Mouse (Mus musculus): ENCODE measurements around the gene Zbtb12. TPM values are rescaled to one million over a fixed set of nuclear protein-coding genes. Genes with fewer than 3 reads are reported as not detected.
"Not testable (repeated sequence)": the region's sequence is repeated elsewhere in the genome, so short reads cannot be mapped to it uniquely, and the experiment has no call there.

Zbtb12 gene
- 1.7 and 2.1 TPM in 2 replicates for polyA plus RNA-seq (2014; fragmentation: Nextera tagmentation; extraction: Ambion mirVana)

- Histone ChIP-seq H3K9me3 (ENCODE audit: control insufficient read depth, low read length) (no peaks in the 10 kb centered on the region), H3K36me3 (ENCODE audit: control insufficient read depth, insufficient read depth, low read length) (no peaks in the 10 kb centered on the region), H3K4me2 (ENCODE audit: low read depth) (no peak within 1 kb of the TSS), H3K27me3 (ENCODE audit: control insufficient read depth, insufficient read depth, low read length) (no peaks in the 10 kb centered on the region; the same call in 1 of the 2 replicates), H3K4me1 (ENCODE audit: control insufficient read depth, insufficient read depth, low read length) (no peaks in the 10 kb centered on the region), H3K27ac (ENCODE audit: low read depth, low read length) (no peak within 1 kb of the TSS), H3K9ac (ENCODE audit: low read length) (no peak within 1 kb of the TSS), H3K4me3 (ENCODE audit: low read depth, low read length) (no peak within 1 kb of the TSS)
- ATAC-seq (ENCODE audit: insufficient read depth, low FRiP score, low TSS enrichment) (no peak), DNase-seq (ENCODE audit: low spot score) (no peak)
- WGBS: 72% methylated on average over 11 of the region's 11 CpGs
These were observed at the start of gene Zbtb12 for GRCm38 (mm10) chr17:34879336-34879879. TSS of gene Zbtb12 (plus strand) at chr17:34879483.

GRCm38 (mm10) chr17:34830776-34831175 lies 48.5 kb upstream of the Zbtb12 start:
- H3K9ac ChIP-seq (ENCODE audit: low read length); H3K27ac ChIP-seq (ENCODE audit: low read depth, low read length); H3K27me3 ChIP-seq (ENCODE audit: control insufficient read depth, insufficient read depth, low read length); ATAC-seq (ENCODE audit: insufficient read depth, low FRiP score, low TSS enrichment); DNase-seq (ENCODE audit: low spot score); H3K9me3 ChIP-seq (ENCODE audit: control insufficient read depth, low read length); H3K4me3 ChIP-seq (ENCODE audit: low read depth, low read length); H3K4me2 ChIP-seq (ENCODE audit: low read depth); H3K36me3 ChIP-seq (ENCODE audit: control insufficient read depth, insufficient read depth, low read length); H3K4me1 ChIP-seq (ENCODE audit: control insufficient read depth, insufficient read depth, low read length): not testable (repeated sequence)
- WGBS: 90% methylated on average over 1 of the region's 1 CpGs

- Histone ChIP-seq H3K4me3 (ENCODE audit: low read depth, low read length) (peak overlapping the region; percentile 60), H3K4me2 (ENCODE audit: low read depth) (peak overlapping the region; percentile 92), H3K9ac (ENCODE audit: low read length) (peak overlapping the region; percentile 65), H3K27me3 (ENCODE audit: control insufficient read depth, insufficient read depth, low read length) (no peaks in the 10 kb centered on the region), H3K9me3 (ENCODE audit: control insufficient read depth, low read length) (no peaks in the 10 kb centered on the region), H3K27ac (ENCODE audit: low read depth, low read length) (peak overlapping the region; percentile 73), H3K36me3 (ENCODE audit: control insufficient read depth, insufficient read depth, low read length) (peaks cover 11% of the 10 kb centered on the region), H3K4me1 (ENCODE audit: control insufficient read depth, insufficient read depth, low read length) (peaks cover 20% of the 10 kb centered on the region)
- peak; percentile 87 for ATAC-seq (ENCODE audit: insufficient read depth, low FRiP score, low TSS enrichment)
- no peak for DNase-seq (ENCODE audit: low spot score)
- 3% methylated on average over 48 of the region's 48 CpGs for WGBS
These were observed 43.0 kb upstream of the Zbtb12 start for GRCm38 (mm10) chr17:34836155-34836855.

- Histone ChIP-seq H3K36me3 (ENCODE audit: control insufficient read depth, insufficient read depth, low read length) (peaks cover 13% of the 10 kb centered on the region), H3K4me1 (ENCODE audit: control insufficient read depth, insufficient read depth, low read length) (peaks cover 20% of the 10 kb centered on the region), H3K9ac (ENCODE audit: low read length) (peak within 1 kb of the TSS; percentile 65), H3K27ac (ENCODE audit: low read depth, low read length) (peak within 1 kb of the TSS; percentile 73), H3K4me3 (ENCODE audit: low read depth, low read length) (peak within 1 kb of the TSS; percentile 60), H3K27me3 (ENCODE audit: control insufficient read depth, insufficient read depth, low read length) (no peaks in the 10 kb centered on the region), H3K4me2 (ENCODE audit: low read depth) (peak within 1 kb of the TSS; percentile 92), H3K9me3 (ENCODE audit: control insufficient read depth, low read length) (no peaks in the 10 kb centered on the region)
- 0% methylated on average over 40 of the region's 40 CpGs for WGBS
- DNase-seq (ENCODE audit: low spot score) (peak; percentile 97), ATAC-seq (ENCODE audit: insufficient read depth, low FRiP score, low TSS enrichment) (peak; percentile 92)
These were observed 42.4 kb upstream of the Zbtb12 start, which contains the start of the genes Stk19 and Dxo for GRCm38 (mm10) chr17:34836856-34837221. TSS of gene Stk19 (minus strand) at chr17:34836945. TSS of gene Dxo (plus strand) at chr17:34837019.

GRCm38 (mm10) chr17:34837464-34838324 lies 41.6 kb upstream of the Zbtb12 start:
- no peaks in the 10 kb centered on the region for H3K27me3 ChIP-seq (ENCODE audit: control insufficient read depth, insufficient read depth, low read length)
- peaks cover 13% of the 10 kb centered on the region for H3K36me3 ChIP-seq (ENCODE audit: control insufficient read depth, insufficient read depth, low read length)
- H3K27ac ChIP-seq (ENCODE audit: low read depth, low read length): no peak overlapping the region
- no peak for DNase-seq (ENCODE audit: low spot score)
- H3K9me3 ChIP-seq (ENCODE audit: control insufficient read depth, low read length): no peaks in the 10 kb centered on the region
- WGBS: 29% methylated on average over 42 of the region's 43 CpGs
- peak overlapping the region; percentile 65 for H3K9ac ChIP-seq (ENCODE audit: low read length)
- ATAC-seq (ENCODE audit: insufficient read depth, low FRiP score, low TSS enrichment): 0 out of 2 replicates have a peak, but pooled peaks have one; percentile 8
- H3K4me1 ChIP-seq (ENCODE audit: control insufficient read depth, insufficient read depth, low read length): peaks cover 20% of the 10 kb centered on the region
- H3K4me2 ChIP-seq (ENCODE audit: low read depth): peak overlapping the region; percentile 92
- H3K4me3 ChIP-seq (ENCODE audit: low read depth, low read length): peak overlapping the region; percentile 60

- WGBS: 93% methylated on average over 7 of the region's 7 CpGs
- Histone ChIP-seq H3K4me3 (ENCODE audit: low read depth, low read length) (no peak overlapping the region), H3K27ac (ENCODE audit: low read depth, low read length) (no peak overlapping the region), H3K4me2 (ENCODE audit: low read depth) (no peak overlapping the region), H3K36me3 (ENCODE audit: control insufficient read depth, insufficient read depth, low read length) (peaks cover 13% of the 10 kb centered on the region), H3K9ac (ENCODE audit: low read length) (no peak overlapping the region), H3K9me3 (ENCODE audit: control insufficient read depth, low read length) (no peaks in the 10 kb centered on the region), H3K27me3 (ENCODE audit: control insufficient read depth, insufficient read depth, low read length) (no peaks in the 10 kb centered on the region), H3K4me1 (ENCODE audit: control insufficient read depth, insufficient read depth, low read length) (peaks cover 20% of the 10 kb centered on the region)
- ATAC-seq (ENCODE audit: insufficient read depth, low FRiP score, low TSS enrichment) (no peak), DNase-seq (ENCODE audit: low spot score) (no peak)
These were observed 40.5 kb upstream of the Zbtb12 start for GRCm38 (mm10) chr17:34838785-34839184.

- Histone ChIP-seq H3K27ac (ENCODE audit: low read depth, low read length) (no peak overlapping the region), H3K4me3 (ENCODE audit: low read depth, low read length) (no peak overlapping the region), H3K4me2 (ENCODE audit: low read depth) (no peak overlapping the region), H3K36me3 (ENCODE audit: control insufficient read depth, insufficient read depth, low read length) (peaks cover 18% of the 10 kb centered on the region), H3K27me3 (ENCODE audit: control insufficient read depth, insufficient read depth, low read length) (no peaks in the 10 kb centered on the region), H3K9ac (ENCODE audit: low read length) (no peak overlapping the region), H3K9me3 (ENCODE audit: control insufficient read depth, low read length) (no peaks in the 10 kb centered on the region), H3K4me1 (ENCODE audit: control insufficient read depth, insufficient read depth, low read length) (peaks cover 19% of the 10 kb centered on the region)
- peak; percentile 2 for DNase-seq (ENCODE audit: low spot score)
- WGBS: 89% methylated on average over 6 of the region's 6 CpGs
- no peak for ATAC-seq (ENCODE audit: insufficient read depth, low FRiP score, low TSS enrichment)
These were observed 38.5 kb upstream of the Zbtb12 start for GRCm38 (mm10) chr17:34840736-34841307.

- WGBS: 94% methylated on average over 13 of the region's 13 CpGs
- ATAC-seq (ENCODE audit: insufficient read depth, low FRiP score, low TSS enrichment): no peak
- Histone ChIP-seq H3K27ac (ENCODE audit: low read depth, low read length) (no peak overlapping the region), H3K4me3 (ENCODE audit: low read depth, low read length) (no peak overlapping the region), H3K4me2 (ENCODE audit: low read depth) (no peak overlapping the region), H3K4me1 (ENCODE audit: control insufficient read depth, insufficient read depth, low read length) (peaks cover 4% of the 10 kb centered on the region), H3K9ac (ENCODE audit: low read length) (no peak overlapping the region), H3K9me3 (ENCODE audit: control insufficient read depth, low read length) (no peaks in the 10 kb centered on the region), H3K36me3 (ENCODE audit: control insufficient read depth, insufficient read depth, low read length) (peaks cover 19% of the 10 kb centered on the region), H3K27me3 (ENCODE audit: control insufficient read depth, insufficient read depth, low read length) (no peaks in the 10 kb centered on the region)
- no peak for DNase-seq (ENCODE audit: low spot score)
These were observed 34.4 kb upstream of the Zbtb12 start for GRCm38 (mm10) chr17:34844884-34845283.
